Mouse (Mus musculus): ENCODE results near the gene Srgap1. TPM values are rescaled to one million over a fixed set of nuclear protein-coding genes. Genes with fewer than 3 reads are reported as not detected.

Srgap1 gene
- polyA plus RNA-seq, 1 experiment from 2014 or later, result 12.7 TPM

DNA sequence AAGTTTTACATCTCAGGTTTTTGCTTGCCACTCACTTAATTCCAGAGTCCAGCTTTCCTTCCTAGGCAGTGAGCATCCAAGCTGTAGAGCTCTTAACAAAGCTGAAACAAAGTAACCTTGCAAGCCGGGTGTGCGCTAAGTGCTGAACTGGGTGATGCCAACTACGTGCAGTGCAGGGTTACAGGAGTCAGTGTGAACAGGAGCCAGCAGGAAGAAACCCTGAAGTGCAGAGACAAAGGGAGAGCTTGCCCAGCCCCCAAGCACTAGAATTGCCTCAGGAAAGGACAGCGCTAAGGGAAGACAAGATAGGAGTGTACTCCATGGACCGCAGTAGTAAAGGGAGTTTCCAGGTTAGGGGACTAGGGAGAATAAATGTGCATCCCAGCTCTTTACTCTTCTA is 40.5 kb downstream of the Srgap1 start:
- no peak overlapping the region for H3K4me2 ChIP-seq
- DNase-seq, result no peak
- H3K27ac ChIP-seq (ENCODE audit: low read depth), result peak overlapping the region; percentile 63
- no peak for TF ChIP-seq CTCF (IDR thresholded peaks at IDR 0.05; ENCODE audit: low read depth)
- H3K27me3 ChIP-seq (ENCODE audit: insufficient read depth, low read length), result no peaks in the 10 kb centered on the region
- H3K4me3 ChIP-seq (ENCODE audit: low read depth, low read length), result no peak overlapping the region
- H3K36me3 ChIP-seq (ENCODE audit: insufficient read depth), result no peaks in the 10 kb centered on the region
- ATAC-seq (ENCODE audit: insufficient read depth), result no peak
- WGBS, result 39% methylated on average over 5 of the region's 5 CpGs
- no peaks in the 10 kb centered on the region for H3K9me3 ChIP-seq (ENCODE audit: low read depth, low read length)
- peaks cover 41% of the 10 kb centered on the region for H3K4me1 ChIP-seq (ENCODE audit: insufficient read depth)
- no peak overlapping the region; the same call in 1 of the 2 replicates for H3K9ac ChIP-seq

DNA sequence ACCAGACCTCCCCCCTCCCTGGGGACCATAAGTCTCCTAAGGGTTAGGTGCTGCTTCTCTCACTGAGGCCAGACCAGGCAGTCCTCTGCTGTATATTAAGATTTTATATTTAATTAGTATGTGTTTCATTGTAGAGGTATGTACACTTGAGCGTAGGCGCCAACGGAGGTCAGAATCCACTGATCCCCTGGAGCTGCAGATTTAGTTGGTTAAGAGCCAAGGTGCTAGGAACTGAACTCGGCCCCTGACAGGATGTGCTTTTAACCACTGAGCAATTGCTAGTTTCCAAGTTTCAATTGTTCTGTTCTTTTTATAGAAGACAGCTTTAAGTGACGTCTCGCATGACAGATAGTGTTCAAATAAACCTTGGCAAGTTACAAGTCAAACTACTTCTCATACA is 41.0 kb downstream of the Srgap1 start:
- TF ChIP-seq CTCF (IDR thresholded peaks at IDR 0.05; ENCODE audit: low read depth), result no peak
- 44% methylated on average over 6 of the region's 6 CpGs for WGBS
- Histone ChIP-seq H3K4me1 (ENCODE audit: insufficient read depth) (peaks cover 41% of the 10 kb centered on the region), H3K9ac (no peak overlapping the region), H3K27ac (ENCODE audit: low read depth) (peak overlapping the region; percentile 63; the same call in 1 of the 2 replicates), H3K4me3 (ENCODE audit: low read depth, low read length) (no peak overlapping the region), H3K9me3 (ENCODE audit: low read depth, low read length) (no peaks in the 10 kb centered on the region), H3K27me3 (ENCODE audit: insufficient read depth, low read length) (no peaks in the 10 kb centered on the region), H3K4me2 (0 out of 2 replicates have a peak overlapping the region, but pooled peaks have one; percentile 15), H3K36me3 (ENCODE audit: insufficient read depth) (no peaks in the 10 kb centered on the region)
- 0 out of 2 replicates have a peak, but pooled peaks have one; percentile 13 for ATAC-seq (ENCODE audit: insufficient read depth)
- peak; percentile 64 for DNase-seq

- H3K9ac ChIP-seq, result no peak overlapping the region
- DNase-seq, result peak; percentile 92
- H3K27me3 ChIP-seq (ENCODE audit: insufficient read depth, low read length), result no peaks in the 10 kb centered on the region
- no peak overlapping the region for H3K4me3 ChIP-seq (ENCODE audit: low read depth, low read length)
- H3K4me2 ChIP-seq, result no peak overlapping the region
- ATAC-seq (ENCODE audit: insufficient read depth), result peak; percentile 55; the same call in 1 of the 2 replicates
- H3K4me1 ChIP-seq (ENCODE audit: insufficient read depth), result peaks cover 38% of the 10 kb centered on the region
- no peaks in the 10 kb centered on the region for H3K36me3 ChIP-seq (ENCODE audit: insufficient read depth)
- 12% methylated on average over 6 of the region's 6 CpGs for WGBS
- peak overlapping the region; percentile 63; the same call in 1 of the 2 replicates for H3K27ac ChIP-seq (ENCODE audit: low read depth)
- no peak for TF ChIP-seq CTCF (IDR thresholded peaks at IDR 0.05; ENCODE audit: low read depth)
- H3K9me3 ChIP-seq (ENCODE audit: low read depth, low read length), result no peaks in the 10 kb centered on the region
Measured at GRCm38 (mm10) chr10:122005560-122005959, 41.6 kb downstream of the Srgap1 start.

DNA sequence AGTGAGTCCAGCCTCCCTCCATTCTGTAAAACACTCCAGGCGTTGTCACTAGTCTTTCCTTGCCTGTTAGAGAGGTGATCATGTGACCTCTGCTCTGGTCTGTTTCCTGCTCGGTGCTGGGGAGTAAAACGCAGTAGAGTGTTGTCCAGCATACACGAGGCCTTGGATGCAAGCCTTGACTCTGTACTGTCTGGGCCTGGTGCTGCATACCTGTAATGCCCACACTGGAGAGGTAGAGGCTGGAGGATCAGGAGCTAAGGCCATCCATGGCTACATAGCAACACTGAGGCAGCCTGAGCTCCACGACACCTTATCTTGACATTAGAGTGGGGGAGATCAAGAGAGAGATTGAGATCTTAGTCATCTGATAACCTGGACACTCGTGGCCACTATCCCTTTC is 44.2 kb downstream of the Srgap1 start:
- Histone ChIP-seq H3K4me1 (ENCODE audit: insufficient read depth) (peaks cover 32% of the 10 kb centered on the region), H3K9me3 (ENCODE audit: low read depth, low read length) (no peaks in the 10 kb centered on the region), H3K27ac (ENCODE audit: low read depth) (no peak overlapping the region), H3K4me3 (ENCODE audit: low read depth, low read length) (no peak overlapping the region), H3K4me2 (no peak overlapping the region), H3K27me3 (ENCODE audit: insufficient read depth, low read length) (no peaks in the 10 kb centered on the region), H3K36me3 (ENCODE audit: insufficient read depth) (no peaks in the 10 kb centered on the region), H3K9ac (no peak overlapping the region)
- ATAC-seq (ENCODE audit: insufficient read depth), result no peak
- no peak for TF ChIP-seq CTCF (IDR thresholded peaks at IDR 0.05; ENCODE audit: low read depth)
- no peak for DNase-seq
- WGBS, result 45% methylated on average over 6 of the region's 6 CpGs

- peaks cover 12% of the 10 kb centered on the region; the same call in 1 of the 2 replicates for H3K4me1 ChIP-seq (ENCODE audit: insufficient read depth)
- no peak overlapping the region for H3K27ac ChIP-seq (ENCODE audit: low read depth)
- H3K27me3 ChIP-seq (ENCODE audit: insufficient read depth, low read length), result no peaks in the 10 kb centered on the region
- H3K9ac ChIP-seq, result no peak overlapping the region
- 68% methylated on average over 7 of the region's 7 CpGs for WGBS
- no peak overlapping the region for H3K4me2 ChIP-seq
- no peaks in the 10 kb centered on the region for H3K9me3 ChIP-seq (ENCODE audit: low read depth, low read length)
- no peak for ATAC-seq (ENCODE audit: insufficient read depth)
- no peak for DNase-seq
- TF ChIP-seq CTCF (IDR thresholded peaks at IDR 0.05; ENCODE audit: low read depth), result no peak
- H3K4me3 ChIP-seq (ENCODE audit: low read depth, low read length), result no peak overlapping the region
- no peaks in the 10 kb centered on the region for H3K36me3 ChIP-seq (ENCODE audit: insufficient read depth)
Measured at GRCm38 (mm10) chr10:121998806-121999205, 48.3 kb downstream of the Srgap1 start.

DNA sequence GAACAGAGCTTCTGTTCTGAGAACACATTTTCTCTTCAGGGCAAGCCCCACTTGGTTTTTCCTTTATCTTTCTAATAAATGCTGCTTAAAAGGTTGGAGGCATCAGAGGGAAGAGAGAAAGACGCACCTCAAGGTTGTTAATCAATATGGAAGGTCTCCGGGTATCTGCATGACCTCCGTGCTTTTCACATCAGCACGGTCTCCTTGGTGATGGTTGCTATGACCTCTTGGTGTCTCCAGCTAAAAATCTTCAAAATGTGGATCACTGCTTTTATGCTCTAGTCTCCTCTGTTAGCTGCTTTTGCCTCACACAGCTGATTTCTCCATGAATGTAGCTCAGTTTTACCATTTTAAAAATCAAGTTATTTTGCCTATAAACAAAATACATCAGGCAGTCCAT is 50.6 kb downstream of the Srgap1 start:
- H3K4me3 ChIP-seq (ENCODE audit: low read depth, low read length), result no peak overlapping the region
- H3K27me3 ChIP-seq (ENCODE audit: insufficient read depth, low read length), result no peaks in the 10 kb centered on the region
- H3K9me3 ChIP-seq (ENCODE audit: low read depth, low read length), result no peaks in the 10 kb centered on the region
- ATAC-seq (ENCODE audit: insufficient read depth) (no peak), DNase-seq (no peak)
- TF ChIP-seq CTCF (IDR thresholded peaks at IDR 0.05; ENCODE audit: low read depth), result no peak
- H3K4me2 ChIP-seq, result no peak overlapping the region
- H3K4me1 ChIP-seq (ENCODE audit: insufficient read depth), result peaks cover 20% of the 10 kb centered on the region
- H3K9ac ChIP-seq, result no peak overlapping the region
- H3K36me3 ChIP-seq (ENCODE audit: insufficient read depth), result no peaks in the 10 kb centered on the region
- no peak overlapping the region for H3K27ac ChIP-seq (ENCODE audit: low read depth)
- WGBS, result 57% methylated on average over 4 of the region's 4 CpGs

DNA sequence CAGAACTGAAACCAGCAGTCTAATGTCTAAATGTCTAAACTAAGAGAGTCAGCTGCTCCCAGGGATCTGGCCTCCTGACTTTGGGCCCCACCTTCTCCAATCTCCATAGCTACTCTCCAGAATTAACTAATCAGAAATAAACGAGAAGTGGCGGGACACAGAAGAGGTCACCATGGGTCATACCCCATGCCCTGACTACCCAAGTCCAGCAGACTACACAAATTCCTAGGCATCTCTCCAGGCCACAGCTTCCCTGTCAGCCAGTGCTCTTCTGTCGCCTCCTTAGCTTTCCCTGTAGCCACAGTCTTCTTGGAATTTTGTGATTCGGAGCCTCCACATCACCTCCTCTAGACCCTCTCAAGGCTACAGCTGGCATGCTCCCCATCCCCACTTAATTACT is 51.7 kb downstream of the Srgap1 start:
- no peak overlapping the region for H3K27ac ChIP-seq (ENCODE audit: low read depth)
- no peak for ATAC-seq (ENCODE audit: insufficient read depth)

More for the DNA sequence above, 51.7 kb downstream of the Srgap1 start:
- no peak for TF ChIP-seq CTCF (IDR thresholded peaks at IDR 0.05; ENCODE audit: low read depth)
- WGBS, result 34% methylated on average over 4 of the region's 4 CpGs
- Histone ChIP-seq H3K27me3 (ENCODE audit: insufficient read depth, low read length) (no peaks in the 10 kb centered on the region), H3K36me3 (ENCODE audit: insufficient read depth) (no peaks in the 10 kb centered on the region), H3K4me1 (ENCODE audit: insufficient read depth) (peaks cover 20% of the 10 kb centered on the region), H3K9me3 (ENCODE audit: low read depth, low read length) (no peaks in the 10 kb centered on the region), H3K4me2 (no peak overlapping the region), H3K9ac (no peak overlapping the region), H3K4me3 (ENCODE audit: low read depth, low read length) (no peak overlapping the region)
- DNase-seq, result peak; percentile 50

All from lung, embryonic 14.5 days (tissue).